Mouse (Mus musculus) splenic B cell, adult 2 months (primary cell): ENCODE results near the gene Pcp2.

Experiments used
- DNase-seq: peaks from one replicate; pipeline ENCODE4 v3.0.0-alpha.2; 2011; ENCODE audit warnings: low read depth, low spot score
- H3K27me3 ChIP-seq: 2 replicates; pipeline ENCODE4 v1.6.1; 2012; ENCODE audit warnings: mild to moderate bottlenecking, low read length, moderate library complexity, mixed read lengths; ENCODE audit not compliant: control insufficient read depth, poor library complexity, insufficient read depth, severe bottlenecking
- H3K36me3 ChIP-seq: 2 replicates; pipeline ENCODE4 v1.6.1; 2012; ENCODE audit warnings: mild to moderate bottlenecking, low read length, moderate library complexity, mixed read lengths; ENCODE audit not compliant: control insufficient read depth, poor library complexity, insufficient read depth, severe bottlenecking

Gene Pcp2

DNA sequence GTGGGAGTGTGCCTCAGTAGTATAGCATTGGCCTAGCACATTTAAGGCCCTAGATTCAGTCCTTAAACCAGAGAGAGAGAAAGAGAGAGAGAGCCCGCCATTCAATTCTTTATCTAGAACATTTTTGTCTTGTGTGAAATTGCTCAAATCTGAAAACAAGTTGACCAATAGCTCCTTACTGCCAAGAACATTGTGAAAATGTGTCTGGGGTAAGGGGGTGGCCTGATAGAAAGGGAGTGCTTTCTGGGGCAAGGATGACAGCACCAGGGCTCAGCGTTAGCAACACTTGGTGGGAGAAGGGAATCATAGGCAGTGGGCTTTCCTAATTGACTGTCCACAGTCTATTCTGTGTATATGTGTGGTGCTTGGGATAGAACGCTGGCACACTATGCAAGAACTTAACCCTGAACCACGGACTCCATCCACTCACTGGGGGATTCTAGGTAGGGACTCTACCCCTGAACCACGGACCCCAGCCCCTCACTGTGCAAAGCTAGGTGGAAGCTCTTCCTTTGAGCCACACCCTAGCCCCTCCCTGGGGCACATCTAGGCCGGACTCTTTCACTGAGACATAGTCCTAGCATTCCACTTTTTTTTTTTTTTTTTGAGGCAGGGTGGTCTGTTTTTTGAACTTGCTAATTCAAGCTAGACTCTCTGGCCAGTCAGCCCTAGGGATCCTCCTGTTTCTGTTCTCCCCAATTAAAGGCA lies 21.6 kb upstream of the Pcp2 start:
- no peak for DNase-seq
- H3K27me3 ChIP-seq: no peaks in the 10 kb centered on the region
- H3K36me3 ChIP-seq: no peaks in the 10 kb centered on the region

DNA sequence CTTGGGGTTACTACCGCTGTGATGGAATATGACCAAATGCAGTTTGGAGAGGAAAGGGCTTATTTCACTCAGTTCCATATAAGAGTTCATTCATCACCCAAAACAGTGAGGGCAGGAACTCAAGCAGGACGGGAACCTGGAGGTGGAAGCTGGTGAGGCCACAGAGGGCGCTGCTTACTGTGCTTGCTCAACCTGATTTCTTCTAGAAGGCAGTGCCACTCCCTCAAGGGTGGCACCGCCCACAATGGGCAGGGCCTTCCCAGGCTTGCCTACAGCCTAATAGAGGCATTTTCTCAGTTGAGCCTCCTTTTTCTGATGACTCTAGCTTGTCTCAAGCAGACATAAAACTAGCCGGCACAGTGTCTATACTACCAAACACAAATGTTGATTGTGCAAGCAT lies 20.5 kb upstream of the Pcp2 start:
- peak; percentile 82 for DNase-seq
- Histone ChIP-seq H3K27me3 (no peaks in the 10 kb centered on the region), H3K36me3 (peaks cover 7% of the 10 kb centered on the region)

DNA sequence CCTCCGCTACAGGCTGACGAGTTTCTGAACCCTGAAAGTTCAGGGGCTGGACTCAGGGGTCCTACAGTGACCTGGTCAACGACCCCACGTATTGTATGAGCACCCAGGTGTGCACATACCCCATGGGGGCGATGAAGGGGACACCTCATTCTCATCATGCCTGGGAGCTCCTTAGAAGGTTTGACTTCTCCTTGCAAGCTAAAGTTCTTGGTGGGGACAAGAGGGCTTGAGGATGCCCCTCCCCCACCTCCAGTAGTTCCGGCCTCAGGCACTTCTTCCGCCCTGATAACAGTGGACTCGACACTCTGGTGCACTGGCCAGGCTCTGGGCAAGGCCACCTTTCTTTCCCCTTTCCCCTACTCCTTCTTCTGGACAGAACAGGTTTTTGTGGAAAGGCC lies 6.1 kb upstream of the Pcp2 start:
- DNase-seq: peak; percentile 33
- no peaks in the 10 kb centered on the region for H3K27me3 ChIP-seq
- H3K36me3 ChIP-seq: no peaks in the 10 kb centered on the region; the same call in 1 of the 2 replicates

DNA sequence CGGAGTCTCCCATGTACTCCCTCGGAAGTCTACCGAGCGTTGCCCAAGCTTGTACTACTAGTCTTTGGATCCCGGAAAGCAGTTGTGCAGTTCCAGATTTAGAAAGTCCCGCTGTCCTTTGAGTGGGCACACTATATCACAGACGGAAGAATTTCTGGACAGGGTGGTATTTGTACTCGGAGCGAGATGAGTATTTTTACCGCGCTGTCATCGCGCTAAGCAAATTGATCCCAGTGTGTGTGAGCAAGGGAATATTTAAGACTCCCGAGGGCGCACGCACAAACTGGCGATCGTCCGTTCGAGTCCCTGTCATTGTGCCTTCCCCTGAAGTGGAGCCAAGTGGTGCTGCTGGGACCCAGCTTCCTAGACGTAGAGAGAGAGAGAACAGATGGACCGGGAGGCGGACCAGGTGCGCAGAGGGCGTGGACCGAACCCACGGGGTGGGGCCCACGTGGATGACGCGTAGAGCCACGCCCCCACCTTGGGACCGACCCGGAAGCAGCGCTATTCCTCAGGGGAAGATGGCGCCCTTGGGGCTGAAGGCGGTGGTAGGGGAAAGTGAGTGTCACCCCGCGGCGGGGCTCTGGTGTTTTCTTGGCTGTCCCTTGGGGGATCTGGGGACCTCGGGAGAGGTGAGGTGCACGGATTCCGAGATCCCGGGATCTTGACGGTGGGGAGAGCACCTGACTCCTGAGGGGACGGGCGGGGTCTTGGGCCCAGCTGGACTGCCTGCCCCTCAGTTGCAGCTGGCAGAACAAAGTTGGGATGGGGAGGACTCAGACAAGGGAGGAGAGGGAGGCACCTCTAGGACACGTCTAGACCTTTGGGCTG lies 5.5 kb upstream of the Pcp2 start, which contains the start of gene Stxbp2:
Stxbp2 (plus strand) TSS at position 309 of the 831 bp plus-strand sequence.
- Histone ChIP-seq H3K36me3 (no peaks in the 10 kb centered on the region; the same call in 1 of the 2 replicates), H3K27me3 (no peaks in the 10 kb centered on the region)
- DNase-seq: peak; percentile 92

DNA sequence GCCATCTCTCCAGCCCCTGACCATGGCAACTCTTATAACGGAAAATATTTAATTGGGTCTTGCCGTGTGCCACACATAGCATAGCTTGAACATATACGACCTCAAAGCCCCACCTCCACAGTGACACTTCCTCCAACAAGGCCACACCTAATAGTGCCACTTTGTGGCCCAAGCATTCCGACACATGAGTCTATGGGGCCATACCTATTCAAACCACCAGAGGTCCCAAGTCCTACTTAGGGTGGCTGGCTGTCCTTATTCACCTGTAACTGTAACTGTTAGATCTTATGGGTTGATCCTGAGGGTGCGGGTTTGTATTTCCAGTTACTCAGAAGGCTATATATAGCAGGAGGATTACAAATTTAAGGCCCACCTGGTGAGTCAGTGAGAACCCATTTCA lies 2.7 kb upstream of the Pcp2 start:
- DNase-seq: peak; percentile 81
- Histone ChIP-seq H3K27me3 (no peaks in the 10 kb centered on the region), H3K36me3 (no peaks in the 10 kb centered on the region)

DNA sequence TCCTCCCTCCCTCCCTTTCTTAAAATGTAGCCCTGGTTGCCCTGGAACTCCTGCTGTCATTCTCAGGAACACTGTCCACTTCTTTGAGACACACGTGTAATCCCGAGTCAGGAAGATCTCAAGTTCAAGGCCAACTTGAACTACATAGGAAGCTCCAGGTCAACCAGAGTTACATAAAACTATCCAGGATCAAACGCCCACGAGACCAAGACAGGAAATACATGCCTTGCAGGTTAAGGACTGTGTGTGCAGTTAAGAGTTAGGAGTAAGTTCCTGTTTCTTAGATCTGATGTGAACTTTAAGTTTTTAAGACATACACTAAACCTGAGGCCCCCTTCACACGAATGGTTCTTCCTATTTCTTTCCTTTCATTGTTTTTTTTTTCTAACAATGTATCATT lies 1.6 kb upstream of the Pcp2 start:
- H3K36me3 ChIP-seq: no peaks in the 10 kb centered on the region
- DNase-seq: no peak
- H3K27me3 ChIP-seq: no peaks in the 10 kb centered on the region

DNA sequence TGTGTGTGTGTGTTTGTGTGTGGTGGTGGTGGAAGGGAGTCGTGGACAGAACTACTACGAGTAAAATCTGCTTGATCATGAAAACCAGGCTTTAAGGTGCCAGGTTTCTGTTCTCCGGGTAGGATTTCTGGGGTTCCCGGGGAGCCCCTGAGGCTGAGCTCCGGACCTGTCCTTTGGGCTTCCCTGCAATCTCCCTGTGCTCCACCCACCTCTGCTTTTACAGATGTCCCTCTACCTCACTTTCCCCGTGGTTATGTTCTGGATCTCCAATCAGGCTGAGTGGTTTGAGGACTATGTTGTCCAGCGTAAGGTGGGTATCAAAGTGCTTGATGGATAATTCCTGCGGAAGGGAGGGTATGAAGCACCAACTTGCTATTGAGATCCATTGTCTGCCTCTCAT lies 3.2 kb downstream of the Pcp2 start:
- Histone ChIP-seq H3K27me3 (no peaks in the 10 kb centered on the region), H3K36me3 (peaks cover 1% of the 10 kb centered on the region; the same call in 1 of the 2 replicates)
- no peak for DNase-seq

DNA sequence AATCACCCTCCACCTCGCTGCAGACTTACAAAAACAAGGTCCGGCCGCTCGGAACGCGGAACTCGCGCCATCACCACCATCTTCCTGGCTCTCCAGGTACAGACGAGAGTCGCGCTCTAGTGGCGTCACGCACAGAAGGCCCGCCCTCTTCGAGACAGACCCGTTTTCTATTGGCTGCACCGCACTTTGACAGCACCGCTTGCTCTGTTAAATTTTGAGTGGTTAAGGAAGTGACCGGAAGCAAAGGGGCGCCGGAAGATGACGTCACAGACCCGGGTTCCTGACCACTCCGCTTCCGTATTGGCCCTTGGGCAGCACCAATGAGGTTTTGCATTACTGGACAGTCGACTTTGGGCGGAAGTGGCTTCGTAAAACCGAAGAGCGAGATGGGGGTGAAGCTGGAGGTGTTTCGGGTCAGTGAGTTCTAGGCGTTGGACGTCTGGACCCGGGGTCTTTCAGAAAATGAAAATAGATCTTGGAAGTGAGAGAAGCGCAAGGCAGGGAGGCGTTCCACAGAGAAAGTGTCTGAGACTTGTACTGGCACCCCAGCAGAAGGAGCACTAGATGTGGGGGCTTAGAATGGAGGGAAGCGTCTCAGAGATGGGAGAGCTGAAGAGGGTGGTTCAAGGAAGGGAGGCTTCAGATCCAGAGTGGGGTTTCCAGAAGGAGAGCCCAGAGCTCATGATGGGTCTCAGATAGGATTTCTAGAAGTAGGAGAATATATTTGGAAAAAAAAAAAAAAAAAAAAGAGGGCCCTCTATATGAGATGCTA lies 4.0 kb downstream of the Pcp2 start, which contains the start of the genes Xab2 and Pet100:
Xab2 (minus strand) TSS at position 118 of the 772 bp plus-strand sequence.
Pet100 (plus strand) TSS at position 350 of the 772 bp plus-strand sequence.
- Histone ChIP-seq H3K27me3 (no peaks in the 10 kb centered on the region), H3K36me3 (peaks cover 1% of the 10 kb centered on the region; the same call in 1 of the 2 replicates)
- peak; percentile 100 for DNase-seq

DNA sequence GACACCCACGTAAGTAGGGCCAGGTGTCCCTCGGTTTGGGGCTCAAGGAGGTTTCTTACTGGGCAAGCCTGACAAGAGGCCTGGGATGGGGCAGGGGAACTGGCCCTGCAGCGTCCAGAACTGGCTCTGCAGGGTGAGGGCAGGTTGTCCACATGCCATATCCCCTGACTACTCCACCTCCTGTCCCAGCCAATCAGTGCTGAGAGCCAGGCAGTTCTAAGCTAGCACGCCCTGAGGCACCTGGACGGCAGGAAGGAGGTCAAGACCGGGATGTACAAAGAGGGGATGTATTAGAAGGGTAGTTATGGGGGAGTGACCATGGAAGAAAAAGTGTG lies 15.6 kb downstream of the Pcp2 start:
- Histone ChIP-seq H3K36me3 (peaks cover 9% of the 10 kb centered on the region), H3K27me3 (no peaks in the 10 kb centered on the region)
- no peak for DNase-seq

DNA sequence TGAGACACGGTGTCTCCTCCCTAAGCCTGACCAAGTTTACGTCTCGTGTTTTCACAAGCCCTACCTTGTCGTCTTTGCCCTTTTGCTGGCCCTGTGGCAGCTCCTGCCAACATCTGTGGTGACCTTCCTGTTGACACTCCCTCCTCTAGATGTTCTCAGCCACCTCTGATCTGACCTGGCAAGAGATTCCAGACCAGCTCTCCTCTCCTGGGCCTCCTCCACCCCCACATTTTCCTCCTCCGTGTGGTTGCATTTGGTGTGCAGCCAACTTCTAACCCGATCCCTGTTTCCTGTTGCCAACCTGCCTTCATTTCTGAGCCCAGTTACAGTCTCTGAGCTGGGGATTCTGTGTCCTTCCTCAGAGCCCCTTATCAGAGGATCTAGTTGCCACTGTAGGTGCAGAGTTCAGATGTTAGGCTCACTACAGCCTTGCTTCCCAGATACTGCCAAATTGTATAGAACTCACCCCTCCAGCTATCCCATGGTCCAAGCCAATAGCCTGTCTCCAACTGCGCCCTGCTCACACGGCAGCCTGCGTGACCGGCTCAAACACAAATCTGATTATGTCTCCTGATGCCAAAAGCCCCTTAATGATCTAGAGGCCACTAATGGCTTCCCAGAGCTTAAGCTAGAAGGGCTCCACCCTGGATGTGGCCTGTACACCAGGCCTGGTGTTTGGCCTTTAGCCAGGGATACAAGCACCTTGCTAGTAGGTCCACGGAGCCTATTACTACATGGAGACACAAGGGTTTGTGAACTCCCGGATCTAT lies 16.1 kb downstream of the Pcp2 start:
- Histone ChIP-seq H3K36me3 (peaks cover 6% of the 10 kb centered on the region), H3K27me3 (no peaks in the 10 kb centered on the region)
- DNase-seq: no peak

DNA sequence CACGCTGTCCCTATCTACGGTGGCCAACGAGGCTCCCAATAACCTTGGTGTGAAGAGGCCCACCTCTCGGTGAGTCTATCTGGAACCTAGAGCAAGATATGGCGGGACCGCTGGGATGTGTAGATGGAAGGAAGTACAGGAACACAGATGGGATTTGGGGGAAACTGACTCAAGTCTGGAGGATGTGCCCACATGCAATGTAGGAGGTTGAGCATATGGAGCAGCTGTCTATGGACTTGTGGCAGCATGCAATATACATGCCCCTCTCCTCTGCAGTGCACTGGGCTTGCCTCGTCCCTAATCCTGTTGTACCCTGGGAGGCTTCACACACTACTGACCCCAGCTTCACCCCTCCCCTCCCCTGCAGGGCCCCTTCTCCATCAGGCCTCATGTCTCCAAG lies 17.5 kb downstream of the Pcp2 start:
- no peak for DNase-seq
- peaks cover 3% of the 10 kb centered on the region; the same call in 1 of the 2 replicates for H3K36me3 ChIP-seq
- H3K27me3 ChIP-seq: no peaks in the 10 kb centered on the region

DNA sequence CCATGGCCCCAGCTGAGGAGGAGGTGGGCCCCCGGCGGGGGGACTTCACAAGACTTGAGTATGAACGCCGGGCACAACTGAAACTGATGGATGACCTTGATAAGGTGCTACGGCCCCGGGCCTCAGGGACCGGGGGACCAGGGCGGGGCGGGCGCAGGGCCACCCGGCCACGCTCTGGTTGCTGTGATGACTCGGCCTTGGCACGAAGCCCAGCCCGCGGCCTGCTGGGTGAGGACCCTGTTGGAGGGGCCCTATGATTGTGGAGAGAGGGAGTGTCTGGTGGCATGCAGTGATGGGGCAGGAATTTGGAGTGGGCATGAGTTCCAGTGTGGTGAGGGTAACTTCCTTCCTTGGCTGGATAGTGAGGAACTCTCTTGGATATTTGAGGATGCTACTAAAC lies 18.8 kb downstream of the Pcp2 start:
- Histone ChIP-seq H3K27me3 (no peaks in the 10 kb centered on the region), H3K36me3 (peaks cover 3% of the 10 kb centered on the region; the same call in 1 of the 2 replicates)
- no peak for DNase-seq

DNA sequence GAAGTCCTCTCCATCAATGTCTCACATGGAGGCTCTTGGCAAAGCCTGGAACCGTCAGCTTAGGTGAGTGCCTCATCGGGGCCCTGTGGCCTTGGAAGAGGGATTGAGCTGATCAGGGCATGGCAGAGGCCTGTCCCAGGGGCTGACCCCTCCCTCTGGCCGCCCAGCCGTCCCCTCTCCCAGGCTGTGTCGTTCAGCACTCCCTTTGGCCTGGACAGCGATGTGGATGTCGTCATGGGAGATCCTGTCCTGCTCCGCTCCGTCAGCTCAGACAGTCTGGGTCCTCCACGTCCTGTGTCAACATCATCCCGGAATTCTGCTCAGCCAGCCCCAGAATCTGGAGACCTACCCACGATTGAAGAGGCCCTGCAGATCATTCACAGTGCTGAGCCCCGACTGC lies 21.9 kb downstream of the Pcp2 start:
- no peak for DNase-seq
- no peaks in the 10 kb centered on the region for H3K36me3 ChIP-seq
- H3K27me3 ChIP-seq: no peaks in the 10 kb centered on the region

DNA sequence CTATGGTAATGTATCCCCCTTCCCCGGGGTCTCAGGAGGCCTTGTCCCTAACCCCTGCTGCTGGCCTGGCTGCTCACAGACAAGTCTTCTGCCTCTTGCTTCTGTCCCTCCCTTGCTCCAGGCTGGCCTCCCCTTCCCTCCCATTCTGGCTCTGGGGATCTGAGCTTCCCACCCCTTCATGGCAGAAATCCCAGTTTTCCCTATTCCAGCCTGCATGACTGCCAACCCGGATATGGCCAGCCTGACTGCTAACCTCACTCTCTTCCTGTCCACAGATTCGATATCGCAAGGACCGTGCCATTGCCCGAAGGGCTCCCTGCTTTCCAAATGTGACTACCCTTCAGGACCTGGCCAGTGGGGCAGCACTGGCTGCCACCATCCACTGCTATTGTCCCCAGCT lies 24.9 kb downstream of the Pcp2 start:
- Histone ChIP-seq H3K36me3 (no peaks in the 10 kb centered on the region), H3K27me3 (no peaks in the 10 kb centered on the region)
- DNase-seq: no peak
